Mouse (Mus musculus) olfactory bulb, adult 2 months (tissue): ENCODE results near the gene Aadacl3.

Experiments
- CTCF ChIP-seq: fragments of 200-500 bp; IDR thresholded peaks from 2 replicates; pipeline ENCODE4 v1.5.1; 2012; ENCODE audit warnings: low read depth, mild to moderate bottlenecking, low read length, moderate library complexity; ENCODE audit not compliant: insufficient read depth
- POLR2A ChIP-seq: fragments of 200-500 bp; IDR thresholded peaks from 2 replicates; pipeline ENCODE4 v1.6.1; 2012; ENCODE audit warnings: mild to moderate bottlenecking, low read depth, low read length, moderate library complexity; ENCODE audit not compliant: insufficient read depth

DNA sequence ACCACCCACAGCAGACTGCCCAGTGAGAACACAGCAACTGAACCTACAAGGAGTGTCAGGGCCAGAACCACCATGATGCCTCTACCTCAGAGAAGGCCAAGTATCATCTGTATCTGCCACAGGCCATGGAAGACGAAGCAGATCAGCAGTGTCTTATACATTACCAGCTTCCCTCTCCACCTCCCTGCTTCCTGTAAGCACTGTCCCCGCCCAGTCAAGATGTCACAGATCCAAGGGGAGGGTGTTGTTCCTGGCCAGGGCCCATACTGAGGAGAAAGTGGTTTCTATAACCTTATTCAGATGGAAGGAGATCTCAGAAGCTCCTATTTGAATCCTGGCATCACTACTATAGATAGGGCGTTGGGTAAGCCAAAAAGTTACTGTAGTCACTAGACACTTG lies at the start of gene Aadacl3:
- TF ChIP-seq CTCF, result no peak
- no peak for TF ChIP-seq POLR2A
